Mouse (Mus musculus) c-Kit-negative CD71-positive TER-119-positive erythroid progenitor cells, embryonic 14.5 days (primary cell): ENCODE results near the gene Il1rl1.

Experiments used
- DNase-seq: peaks from one replicate; pipeline ENCODE4 v3.0.0-alpha.2; 2013; ENCODE audit warnings: low read depth, low spot score

Il1rl1 gene

GRCm38 (mm10) chr1:40437340-40437739 lies 8.0 kb downstream of the Il1rl1 start:
- no peak for DNase-seq

DNA sequence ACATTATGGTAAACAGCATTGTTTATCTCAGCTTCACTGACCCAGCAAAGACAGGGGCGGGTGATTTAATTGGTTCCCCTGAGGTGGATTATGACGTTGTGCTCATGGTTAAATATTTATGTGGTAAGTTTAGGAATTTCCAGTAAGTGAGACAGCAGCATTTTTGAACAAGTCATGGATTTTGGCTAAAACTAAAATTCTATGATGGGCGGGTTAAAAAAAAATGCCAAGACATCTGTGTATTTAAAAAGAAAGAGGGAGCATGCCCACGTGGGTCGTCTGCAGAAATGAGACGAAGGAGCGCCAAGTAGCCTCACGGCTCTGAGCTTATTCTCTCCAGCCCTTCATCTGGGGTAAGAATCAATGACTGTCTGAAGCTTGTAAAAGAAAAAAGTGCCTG lies 10.1 kb downstream of the Il1rl1 start:
- DNase-seq: no peak

- no peak for DNase-seq
Measured at GRCm38 (mm10) chr1:40444800-40445199, 15.4 kb downstream of the Il1rl1 start.

DNA sequence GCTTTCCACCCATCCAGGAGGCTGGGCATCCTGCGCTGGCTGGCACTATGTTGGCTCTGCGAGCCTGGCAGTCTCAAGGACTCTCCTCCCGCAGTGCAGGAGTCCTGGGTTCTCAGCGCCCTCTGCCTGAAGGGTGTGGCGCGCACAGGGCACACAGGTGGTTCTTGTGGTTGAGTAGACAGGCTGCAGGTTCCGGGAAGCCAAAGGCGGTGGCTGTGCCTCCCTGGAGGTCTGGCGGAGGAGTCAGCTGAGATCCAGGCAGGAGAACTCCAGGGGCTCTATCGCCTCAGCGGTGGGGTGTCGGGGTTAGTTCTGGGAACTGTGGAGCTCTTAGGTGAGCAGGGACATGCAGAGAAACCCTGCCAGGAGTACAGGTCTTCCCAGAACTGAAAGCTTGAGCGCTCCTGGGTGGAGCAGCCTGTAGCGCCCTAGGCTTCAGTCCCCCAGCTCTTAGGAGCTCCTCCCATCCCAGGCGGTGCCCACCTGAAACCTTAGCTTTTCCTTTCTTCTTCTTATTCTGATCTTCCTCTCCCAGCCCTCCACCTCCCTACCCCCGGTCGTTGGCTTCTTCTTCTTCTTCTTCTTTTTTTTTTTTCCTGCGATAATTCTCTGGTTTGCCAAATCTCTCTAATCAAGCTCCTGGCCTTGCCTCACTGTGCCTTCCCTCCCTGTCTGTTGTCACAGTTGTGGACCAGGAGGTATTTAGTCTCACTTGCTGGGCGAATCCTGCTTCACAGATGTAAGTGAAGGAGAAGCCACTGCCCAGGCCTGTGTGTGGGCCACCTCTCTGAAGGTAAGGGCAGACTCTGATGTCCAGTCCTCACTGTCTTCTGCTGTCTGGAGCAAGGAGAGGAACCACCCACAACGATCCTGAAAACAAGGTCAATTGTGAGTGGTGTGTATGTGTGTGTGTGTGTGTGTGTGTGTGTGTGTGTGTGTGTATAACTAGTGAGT lies 36.4 kb downstream of the Il1rl1 start, which contains the start of gene Il18r1:
TSS of gene Il18r1 (plus strand) at position 76 of the 954 bp plus-strand sequence.
- no peak for DNase-seq

DNA sequence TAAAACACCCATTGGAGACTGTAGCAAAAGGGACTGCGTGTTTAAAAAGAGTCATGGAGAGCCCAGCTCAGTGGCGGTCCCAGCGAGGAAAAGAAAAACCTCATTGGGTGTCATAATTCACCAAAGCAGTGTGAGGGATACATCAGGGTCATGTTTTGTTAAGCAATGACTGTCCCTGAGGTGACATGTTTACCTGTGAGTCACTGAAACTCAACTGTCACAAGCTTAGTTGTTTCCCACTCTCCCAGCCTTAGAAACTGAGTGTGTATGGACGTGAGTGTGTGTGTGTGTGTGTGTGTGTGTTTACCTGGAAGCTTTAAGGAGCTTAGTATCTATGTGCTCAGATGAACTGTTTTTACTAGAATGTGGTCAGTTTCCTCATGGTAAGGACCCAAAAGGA lies 37.9 kb downstream of the Il1rl1 start:
- DNase-seq: no peak

GRCm38 (mm10) chr1:40468805-40469204 lies 39.4 kb downstream of the Il1rl1 start:
- no peak for DNase-seq

- no peak for DNase-seq
Measured at GRCm38 (mm10) chr1:40469900-40470299, 40.5 kb downstream of the Il1rl1 start.

GRCm38 (mm10) chr1:40472401-40472800 lies 43.0 kb downstream of the Il1rl1 start:
- no peak for DNase-seq

- no peak for DNase-seq
Measured at GRCm38 (mm10) chr1:40473640-40474039, 44.3 kb downstream of the Il1rl1 start.

DNA sequence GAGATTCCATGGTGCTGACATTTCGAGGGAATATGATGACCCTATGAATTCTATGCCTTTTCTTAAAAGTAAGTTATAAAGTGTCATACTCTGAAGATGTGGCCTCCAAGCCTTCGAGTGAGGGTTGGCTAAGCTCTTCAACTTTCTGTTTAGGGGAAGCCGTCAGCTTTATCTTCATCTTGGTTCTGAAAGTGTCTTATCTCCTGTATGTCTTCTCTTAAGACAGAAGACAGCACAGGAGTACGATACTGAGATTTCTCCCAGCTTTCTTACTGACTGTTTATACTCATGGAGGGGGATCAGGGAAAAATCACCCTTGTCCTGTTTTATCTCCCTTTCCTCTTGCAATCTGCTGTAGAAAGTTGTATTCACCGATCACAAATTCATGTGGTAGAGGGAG lies 45.0 kb downstream of the Il1rl1 start:
- no peak for DNase-seq

DNA sequence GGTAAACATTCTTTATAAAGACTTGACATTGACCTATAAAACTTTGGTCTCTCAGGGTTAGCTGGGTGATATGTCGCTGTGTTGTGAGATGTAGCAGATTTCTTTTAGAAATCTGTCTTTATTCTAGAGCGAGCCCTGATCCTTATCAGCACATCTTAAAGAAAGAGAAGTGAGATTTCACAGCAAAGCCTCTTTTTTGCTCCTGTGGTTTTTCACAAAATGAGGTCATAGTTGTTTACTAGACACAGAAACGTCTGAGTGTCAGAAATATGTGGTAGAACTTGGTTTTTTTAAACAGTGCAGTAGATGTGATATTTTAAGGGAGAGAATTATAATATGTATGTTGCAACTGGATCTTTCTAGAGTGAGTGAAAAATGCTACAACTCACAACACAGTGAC lies 46.3 kb downstream of the Il1rl1 start:
- DNase-seq: no peak

- no peak for DNase-seq
Measured at GRCm38 (mm10) chr1:40476756-40477155, 47.4 kb downstream of the Il1rl1 start.

DNA sequence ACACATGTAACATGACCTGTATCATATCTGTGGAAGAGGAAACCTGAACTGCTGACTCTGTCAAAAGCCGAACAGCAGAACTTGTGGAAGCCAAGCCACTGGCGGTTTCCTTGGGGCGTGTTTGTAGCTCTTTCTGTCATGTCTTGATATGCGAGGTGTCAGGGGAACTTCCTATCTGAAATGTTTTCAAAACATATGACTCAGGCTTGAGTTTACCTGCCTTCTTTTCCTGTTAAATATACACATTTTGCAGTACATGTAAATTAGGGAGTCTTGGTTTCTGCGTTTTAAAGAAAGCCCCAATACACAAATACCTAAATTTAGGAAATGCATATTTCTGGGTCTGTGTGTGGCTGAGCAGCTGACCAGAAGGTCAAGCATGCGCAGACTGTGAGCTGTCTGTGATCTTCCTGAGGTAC lies 50.1 kb downstream of the Il1rl1 start:
- no peak for DNase-seq

GRCm38 (mm10) chr1:40494594-40494993 lies 65.2 kb downstream of the Il1rl1 start:
- no peak for DNase-seq

GRCm38 (mm10) chr1:40499708-40500107 lies 70.3 kb downstream of the Il1rl1 start:
- no peak for DNase-seq

GRCm38 (mm10) chr1:40501126-40501525 lies 71.8 kb downstream of the Il1rl1 start:
- no peak for DNase-seq

- DNase-seq: no peak
Measured at GRCm38 (mm10) chr1:40501546-40502398, 72.4 kb downstream of the Il1rl1 start.

- no peak for DNase-seq
Measured at GRCm38 (mm10) chr1:40504548-40504947, 75.2 kb downstream of the Il1rl1 start.
